Mouse (Mus musculus) stomach, postnatal 0 days (tissue): ENCODE data around the gene Scaper. TPM values are rescaled to one million over a fixed set of nuclear protein-coding genes. Genes with fewer than 3 reads are reported as not detected.

Experiments
- ATAC-seq: fragments of 200-750 bp; cut with Nextera tagmentation; 2 replicates; pipeline ENCODE4 v1.8.0; 2017; ENCODE audit not compliant: low FRiP score, low TSS enrichment
- DNase-seq: peaks from one replicate; pipeline ENCODE4 v3.0.0-alpha.2; 2016; ENCODE audit warnings: low spot score
- H3K27ac ChIP-seq: fragments of 300-500 bp; sonication (generic); replicated peaks from 2 replicates; pipeline ENCODE4 v1.5.1; 2014; ENCODE audit warnings: mild to moderate bottlenecking, control low read depth
- H3K27me3 ChIP-seq: fragments of 300-500 bp; sonication (generic); 2 replicates; pipeline ENCODE4 v1.6.1; 2014; ENCODE audit warnings: low read length; ENCODE audit not compliant: control insufficient read depth, insufficient read depth
- H3K36me3 ChIP-seq: fragments of 300-500 bp; sonication (generic); 2 replicates; pipeline ENCODE4 v1.6.1; 2014; ENCODE audit warnings: low read length, mixed read lengths; ENCODE audit not compliant: control insufficient read depth, insufficient read depth
- H3K4me1 ChIP-seq: fragments of 300-500 bp; sonication (generic); replicated peaks from 2 replicates; pipeline ENCODE4 v1.6.1; 2014; ENCODE audit warnings: antibody characterized with exemption; ENCODE audit not compliant: control insufficient read depth, insufficient read depth
- H3K4me2 ChIP-seq: fragments of 300-500 bp; sonication (generic); replicated peaks from 2 replicates; pipeline ENCODE4 v1.6.1; 2014; ENCODE audit warnings: low read depth, mild to moderate bottlenecking, control low read depth, moderate library complexity
- H3K4me3 ChIP-seq: fragments of 300-500 bp; sonication (generic); 2 replicates; pipeline ENCODE4 v1.5.1; 2014; ENCODE audit warnings: low read depth, low read length, control low read depth
- H3K9ac ChIP-seq: fragments of 300-500 bp; sonication (generic); 2 replicates; pipeline ENCODE4 v1.6.1; 2014; ENCODE audit warnings: mild to moderate bottlenecking, low read length, control low read depth, mixed read lengths
- H3K9me3 ChIP-seq: fragments of 300-500 bp; sonication (generic); 2 replicates; pipeline ENCODE4 v1.6.1; 2016; ENCODE audit warnings: low read length; ENCODE audit not compliant: control insufficient read depth
- CTCF ChIP-seq: IDR thresholded peaks from 2 replicates; pipeline ENCODE4 v1.5.1; 2016; ENCODE audit warnings: antibody characterized with exemption, low read depth, mild to moderate bottlenecking, moderate library complexity
- EP300 ChIP-seq: optimal IDR thresholded peaks from 2 replicates; pipeline ENCODE3; 2016; ENCODE audit warnings: antibody characterized with exemption
- WGBS: fragments of 180-500 bp; shearing (Covaris S2); extraction: QIAGEN DNeasy Blood & Tissue Kit; methylation state at CpG from one replicate; pipeline ENCODE4 v1.1.7; 2014; 5-methylcytosine and 5-hydroxymethylcytosine counted together
- polyA plus RNA-seq: library from polyadenylated mRNA; unstranded; fragments of >200 nt; fragmentation: Nextera tagmentation; extraction: Ambion mirVana; gene quantifications from 2 replicates; pipeline ENCODE4 v1.2.1, GENCODE M21; 2015

The Scaper gene
- polyA plus RNA-seq, 1 experiment from 2014 or later, result 5.9 TPM

GRCm38 (mm10) chr9:55586141-55586540 lies 351.8 kb downstream of the Scaper start:
- ATAC-seq, result no peak
- Histone ChIP-seq H3K36me3 (no peaks in the 10 kb centered on the region), H3K4me1 (no peaks in the 10 kb centered on the region), H3K4me3 (no peak overlapping the region), H3K27me3 (no peaks in the 10 kb centered on the region), H3K4me2 (no peak overlapping the region), H3K27ac (no peak overlapping the region), H3K9ac (no peak overlapping the region), H3K9me3 (no peaks in the 10 kb centered on the region)
- 91% methylated on average over 6 of the region's 6 CpGs for WGBS
- no peak for TF ChIP-seq EP300
- TF ChIP-seq CTCF, result no peak
- no peak for DNase-seq

GRCm38 (mm10) chr9:55581414-55581813 lies 356.5 kb downstream of the Scaper start:
- no peak overlapping the region for H3K27ac ChIP-seq
- H3K36me3 ChIP-seq, result no peaks in the 10 kb centered on the region
- no peaks in the 10 kb centered on the region for H3K9me3 ChIP-seq
- DNase-seq (no peak), ATAC-seq (no peak)
- 36% methylated on average over 3 of the region's 3 CpGs for WGBS
- no peaks in the 10 kb centered on the region for H3K27me3 ChIP-seq
- H3K4me3 ChIP-seq, result no peak overlapping the region
- H3K9ac ChIP-seq, result no peak overlapping the region
- no peak overlapping the region for H3K4me2 ChIP-seq
- no peaks in the 10 kb centered on the region for H3K4me1 ChIP-seq
- TF ChIP-seq EP300 (no peak), CTCF (no peak)

- Histone ChIP-seq H3K4me3 (no peak overlapping the region), H3K4me1 (no peaks in the 10 kb centered on the region), H3K4me2 (no peak overlapping the region), H3K36me3 (no peaks in the 10 kb centered on the region), H3K9me3 (no peaks in the 10 kb centered on the region), H3K9ac (no peak overlapping the region), H3K27me3 (no peaks in the 10 kb centered on the region), H3K27ac (no peak overlapping the region)
- no peak for ATAC-seq
- DNase-seq, result no peak
- TF ChIP-seq EP300 (no peak), CTCF (no peak)
- WGBS, result 93% methylated on average over 1 of the region's 1 CpGs
Measured at GRCm38 (mm10) chr9:55576571-55576970, 361.3 kb downstream of the Scaper start.

DNA sequence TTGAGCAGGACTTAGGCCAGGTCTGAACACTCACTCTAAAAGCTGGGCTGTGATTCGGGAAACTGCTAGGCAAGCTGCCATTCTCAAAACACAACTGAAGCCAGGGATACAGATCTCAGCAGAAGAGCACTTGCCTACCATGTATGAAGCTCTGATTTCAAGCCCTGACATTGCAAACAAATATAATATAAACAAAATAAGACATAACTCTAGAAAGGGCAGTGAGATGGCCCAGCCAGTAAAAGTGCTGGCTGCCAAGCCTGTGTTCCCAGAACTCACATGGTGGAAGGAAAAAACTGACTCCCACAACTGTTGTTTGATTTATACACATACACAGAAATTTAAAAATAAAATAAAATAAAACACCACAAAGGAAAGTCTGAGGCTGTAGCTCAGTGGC lies 366.8 kb downstream of the Scaper start:
- no peaks in the 10 kb centered on the region for H3K4me1 ChIP-seq
- TF ChIP-seq EP300 (no peak), CTCF (no peak)
- no peak overlapping the region for H3K4me2 ChIP-seq
- no peak overlapping the region for H3K4me3 ChIP-seq
- H3K27ac ChIP-seq, result no peak overlapping the region
- H3K9me3 ChIP-seq, result no peaks in the 10 kb centered on the region
- no peaks in the 10 kb centered on the region for H3K36me3 ChIP-seq
- H3K9ac ChIP-seq, result no peak overlapping the region
- H3K27me3 ChIP-seq, result no peaks in the 10 kb centered on the region
- 40% methylated on average over 1 of the region's 1 CpGs for WGBS
- DNase-seq (no peak), ATAC-seq (no peak)

GRCm38 (mm10) chr9:55568466-55569159 lies 369.3 kb downstream of the Scaper start:
- TF ChIP-seq CTCF (no peak), EP300 (no peak)
- 54% methylated on average over 5 of the region's 5 CpGs for WGBS
- H3K9ac ChIP-seq, result no peak overlapping the region

GRCm38 (mm10) chr9:55560960-55561359 lies 377.0 kb downstream of the Scaper start:
- no peak for DNase-seq

More at GRCm38 (mm10) chr9:55568466-55569159, 369.3 kb downstream of the Scaper start:
- DNase-seq (peak; percentile 27), ATAC-seq (no peak)
- H3K9me3 ChIP-seq, result no peaks in the 10 kb centered on the region
- H3K4me3 ChIP-seq, result no peak overlapping the region
- H3K4me1 ChIP-seq, result no peaks in the 10 kb centered on the region
- H3K36me3 ChIP-seq, result no peaks in the 10 kb centered on the region
- no peak overlapping the region for H3K4me2 ChIP-seq
- no peak overlapping the region for H3K27ac ChIP-seq
- H3K27me3 ChIP-seq, result no peaks in the 10 kb centered on the region

More at GRCm38 (mm10) chr9:55560960-55561359, 377.0 kb downstream of the Scaper start:
- Histone ChIP-seq H3K36me3 (no peaks in the 10 kb centered on the region), H3K4me2 (no peak overlapping the region), H3K4me1 (no peaks in the 10 kb centered on the region), H3K4me3 (no peak overlapping the region), H3K27ac (no peak overlapping the region), H3K27me3 (no peaks in the 10 kb centered on the region), H3K9me3 (no peaks in the 10 kb centered on the region), H3K9ac (no peak overlapping the region)
- 67% methylated on average over 1 of the region's 1 CpGs for WGBS
- no peak for ATAC-seq
- TF ChIP-seq CTCF (no peak), EP300 (no peak)
